Mouse (Mus musculus): ENCODE data around the gene Zxdc. TPM values are rescaled to one million over a fixed set of nuclear protein-coding genes. Genes with fewer than 3 reads are reported as not detected.

Gene Zxdc
- polyA plus RNA-seq, 1 experiment = 5.1 TPM

DNA sequence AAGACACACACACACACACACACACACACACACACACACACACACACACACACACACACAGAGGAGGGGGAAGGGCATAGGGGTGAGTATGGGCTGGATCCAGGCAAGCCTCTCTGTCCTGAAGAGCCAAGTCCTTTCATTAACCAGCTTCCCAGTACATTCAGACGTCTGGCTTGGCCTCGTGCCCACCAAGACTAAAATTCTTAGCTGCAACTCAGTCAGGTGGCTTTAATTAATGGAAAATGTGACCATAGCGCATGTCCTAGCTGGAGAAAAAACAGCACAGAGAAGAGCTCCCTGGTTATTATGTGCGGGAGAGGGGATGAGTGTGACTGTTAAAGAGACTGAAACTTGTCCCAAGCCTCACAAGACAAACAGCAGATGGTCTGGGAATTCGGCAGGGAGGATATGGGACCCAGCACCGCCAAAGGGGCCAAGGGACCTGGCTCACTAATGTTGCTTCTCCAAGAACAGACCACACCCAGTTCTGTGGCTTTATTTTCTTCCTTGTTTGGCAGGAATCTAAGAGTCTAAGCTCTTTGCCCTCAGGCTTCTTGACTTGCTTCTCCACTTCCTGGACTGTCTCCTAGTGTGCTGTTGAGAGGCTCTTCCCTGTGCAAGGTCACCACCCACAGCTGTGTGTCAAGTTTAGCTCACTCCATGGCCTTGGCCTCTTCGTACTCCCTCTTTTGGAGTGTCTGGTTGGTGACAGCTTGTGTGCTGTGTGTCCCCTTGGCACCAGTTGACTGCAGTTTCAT is 9.1 kb upstream of the Zxdc start:
- Histone ChIP-seq H3K27ac (ENCODE audit: control insufficient read depth, insufficient read depth, low read depth, low read length, poor library complexity) (no peak overlapping the region), H3K4me1 (ENCODE audit: control insufficient read depth, insufficient read depth, low read length) (no peaks in the 10 kb centered on the region; the same call in 1 of the 2 replicates), H3K4me3 (replicated peaks; ENCODE audit: control insufficient read depth, low read depth, low read length) (no peak overlapping the region)
- WGBS = 56% methylated on average over 7 of the region's 7 CpGs
- TF ChIP-seq POLR2A (IDR thresholded peaks at IDR 0.05; ENCODE audit: borderline replicate concordance, control insufficient read depth, low read depth, low read length) (no peak), CTCF (IDR thresholded peaks at IDR 0.05; ENCODE audit: control insufficient read depth, insufficient read depth, low read length) (no peak)

GRCm38 (mm10) chr6:90360922-90361614 is 8.2 kb upstream of the Zxdc start:
- TF ChIP-seq POLR2A (IDR thresholded peaks at IDR 0.05; ENCODE audit: borderline replicate concordance, control insufficient read depth, low read depth, low read length) = no peak
- no peak for TF ChIP-seq CTCF (IDR thresholded peaks at IDR 0.05; ENCODE audit: control insufficient read depth, insufficient read depth, low read length)
- no peak overlapping the region for H3K4me3 ChIP-seq (replicated peaks; ENCODE audit: control insufficient read depth, low read depth, low read length)
- 74% methylated on average over 6 of the region's 6 CpGs for WGBS
- no peak overlapping the region for H3K27ac ChIP-seq (ENCODE audit: control insufficient read depth, insufficient read depth, low read depth, low read length, poor library complexity)
- H3K4me1 ChIP-seq (ENCODE audit: control insufficient read depth, insufficient read depth, low read length) = no peaks in the 10 kb centered on the region; the same call in 1 of the 2 replicates

- H3K27ac ChIP-seq (ENCODE audit: control insufficient read depth, insufficient read depth, low read depth, low read length, poor library complexity) = no peak overlapping the region
- no peak overlapping the region for H3K4me3 ChIP-seq (replicated peaks; ENCODE audit: control insufficient read depth, low read depth, low read length)
- WGBS = 83% methylated on average over 5 of the region's 5 CpGs
- no peaks in the 10 kb centered on the region; the same call in 1 of the 2 replicates for H3K4me1 ChIP-seq (ENCODE audit: control insufficient read depth, insufficient read depth, low read length)
- TF ChIP-seq POLR2A (IDR thresholded peaks at IDR 0.05; ENCODE audit: borderline replicate concordance, control insufficient read depth, low read depth, low read length) = no peak
- TF ChIP-seq CTCF (IDR thresholded peaks at IDR 0.05; ENCODE audit: control insufficient read depth, insufficient read depth, low read length) = no peak
Measured at GRCm38 (mm10) chr6:90363301-90363700, 6.0 kb upstream of the Zxdc start.

DNA sequence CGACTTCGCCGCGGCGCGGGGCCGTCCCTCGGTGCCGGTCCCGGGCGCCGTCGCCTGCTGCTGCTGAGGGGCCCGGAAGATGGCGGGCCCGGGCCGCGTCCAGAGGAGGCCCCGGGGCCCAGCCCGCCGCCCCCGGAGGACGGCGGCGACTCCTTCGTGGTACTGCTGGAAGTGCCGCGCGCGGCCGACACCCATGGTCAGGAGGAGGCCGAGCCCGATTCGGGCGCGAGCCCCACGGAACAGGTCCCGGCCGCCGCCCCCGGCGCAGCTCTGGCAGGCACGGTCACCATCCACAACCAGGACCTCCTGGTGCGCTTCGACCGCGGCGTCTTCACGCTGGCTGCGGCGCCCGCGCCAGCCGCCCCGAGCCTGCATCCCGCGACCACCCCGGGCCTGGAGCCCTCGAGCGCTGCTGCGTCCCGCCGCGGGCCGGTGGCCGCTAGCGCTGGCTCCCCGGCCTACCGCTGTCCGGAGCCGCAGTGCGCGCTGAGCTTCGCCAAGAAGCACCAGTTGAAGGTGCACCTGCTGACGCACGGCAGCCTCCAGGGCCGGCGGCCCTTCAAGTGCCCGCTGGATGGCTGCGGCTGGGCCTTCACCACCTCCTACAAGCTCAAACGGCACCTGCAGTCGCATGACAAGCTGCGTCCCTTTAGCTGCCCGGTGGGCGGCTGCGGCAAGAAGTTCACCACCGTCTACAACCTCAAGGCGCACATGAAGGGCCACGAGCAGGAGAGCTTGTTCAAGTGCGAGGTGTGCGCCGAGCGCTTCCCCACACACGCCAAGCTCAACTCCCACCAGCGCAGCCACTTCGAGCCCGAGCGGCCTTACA is 647 bp downstream of the Zxdc start:
- Histone ChIP-seq H3K4me3 (replicated peaks; ENCODE audit: control insufficient read depth, low read depth, low read length) (peak overlapping the region; percentile 71), H3K4me1 (ENCODE audit: control insufficient read depth, insufficient read depth, low read length) (peaks cover 3% of the 10 kb centered on the region), H3K27ac (ENCODE audit: control insufficient read depth, insufficient read depth, low read depth, low read length, poor library complexity) (peak overlapping the region; percentile 86)
- WGBS = under 1% methylated on average over 94 of the region's 98 CpGs
- no peak for TF ChIP-seq CTCF (IDR thresholded peaks at IDR 0.05; ENCODE audit: control insufficient read depth, insufficient read depth, low read length)
- 0 out of 2 replicates have a peak, but pooled peaks have one; percentile 22 for TF ChIP-seq POLR2A (IDR thresholded peaks at IDR 0.05; ENCODE audit: borderline replicate concordance, control insufficient read depth, low read depth, low read length)

DNA sequence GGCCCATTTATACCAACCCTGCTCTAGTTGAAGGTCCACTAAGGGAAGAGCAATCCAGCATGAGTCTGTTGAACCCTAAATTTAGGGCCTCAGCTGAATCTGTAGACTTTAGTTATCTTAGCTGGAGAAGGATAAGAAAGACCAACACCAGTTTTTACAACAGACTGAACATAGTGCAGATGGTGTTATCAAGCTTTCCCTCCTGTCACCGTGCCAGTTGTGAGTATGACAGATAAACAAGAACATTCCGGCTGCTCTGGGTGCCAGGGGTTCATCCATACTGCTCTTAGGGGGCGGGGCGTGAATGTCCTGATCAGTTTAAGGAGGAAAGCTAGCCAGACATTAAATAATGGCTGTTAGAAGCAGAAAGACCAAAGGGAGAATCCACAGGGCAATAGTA is 5.4 kb downstream of the Zxdc start:
- 59% methylated on average over 4 of the region's 4 CpGs for WGBS
- no peak overlapping the region for H3K27ac ChIP-seq (ENCODE audit: control insufficient read depth, insufficient read depth, low read depth, low read length, poor library complexity)
- H3K4me1 ChIP-seq (ENCODE audit: control insufficient read depth, insufficient read depth, low read length) = peaks cover 3% of the 10 kb centered on the region

DNA sequence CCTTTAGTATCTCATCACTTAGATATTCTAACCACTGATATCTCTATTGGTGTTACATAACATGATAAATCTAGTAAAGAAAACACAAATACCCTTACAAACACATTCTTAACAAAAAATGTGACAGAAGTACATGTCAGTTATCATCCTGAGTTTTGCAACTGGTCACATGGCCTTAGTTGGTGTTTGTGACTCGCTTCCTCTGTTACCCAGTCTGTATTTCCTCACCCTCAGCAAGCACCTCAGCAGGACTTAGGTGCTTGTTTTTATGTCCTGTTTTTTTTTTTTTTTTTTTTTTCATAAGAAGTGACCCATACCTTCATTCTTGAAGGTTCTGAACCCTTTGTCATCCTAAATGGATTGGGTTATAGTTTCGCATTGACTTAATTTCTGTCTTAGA is 8.4 kb downstream of the Zxdc start:
- Histone ChIP-seq H3K27ac (ENCODE audit: control insufficient read depth, insufficient read depth, low read depth, low read length, poor library complexity) (no peak overlapping the region), H3K4me1 (ENCODE audit: control insufficient read depth, insufficient read depth, low read length) (no peaks in the 10 kb centered on the region; the same call in 1 of the 2 replicates), H3K4me3 (replicated peaks; ENCODE audit: control insufficient read depth, low read depth, low read length) (no peak overlapping the region)
- WGBS = 69% methylated on average over 2 of the region's 2 CpGs
- TF ChIP-seq CTCF (IDR thresholded peaks at IDR 0.05; ENCODE audit: control insufficient read depth, insufficient read depth, low read length) (no peak), POLR2A (IDR thresholded peaks at IDR 0.05; ENCODE audit: borderline replicate concordance, control insufficient read depth, low read depth, low read length) (no peak)

More for the DNA sequence above, 5.4 kb downstream of the Zxdc start:
- H3K4me3 ChIP-seq (replicated peaks; ENCODE audit: control insufficient read depth, low read depth, low read length) = no peak overlapping the region
- TF ChIP-seq POLR2A (IDR thresholded peaks at IDR 0.05; ENCODE audit: borderline replicate concordance, control insufficient read depth, low read depth, low read length) (no peak), CTCF (IDR thresholded peaks at IDR 0.05; ENCODE audit: control insufficient read depth, insufficient read depth, low read length) (no peak)

DNA sequence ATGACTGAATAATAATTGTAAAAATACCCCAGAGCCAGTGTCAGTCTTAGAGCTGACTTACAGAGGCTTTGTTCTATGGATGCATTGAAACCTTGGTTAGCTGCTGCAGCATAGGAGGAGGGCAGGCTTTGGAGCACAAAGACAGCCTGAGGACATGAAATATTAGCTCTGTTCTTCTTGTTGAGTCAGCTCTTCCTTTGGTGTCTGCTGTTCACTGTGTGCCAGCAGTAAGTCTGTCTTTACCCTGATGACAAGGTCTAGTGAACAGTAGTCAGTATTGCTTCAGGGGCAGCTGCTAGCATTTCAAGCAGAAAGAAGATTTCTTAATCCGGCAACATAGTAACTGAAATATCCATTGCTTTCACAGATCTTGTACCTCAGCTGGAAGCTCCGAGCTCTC is 12.2 kb downstream of the Zxdc start:
- Histone ChIP-seq H3K4me3 (replicated peaks; ENCODE audit: control insufficient read depth, low read depth, low read length) (no peak overlapping the region), H3K27ac (ENCODE audit: control insufficient read depth, insufficient read depth, low read depth, low read length, poor library complexity) (no peak overlapping the region), H3K4me1 (ENCODE audit: control insufficient read depth, insufficient read depth, low read length) (no peaks in the 10 kb centered on the region; the same call in 1 of the 2 replicates)
- WGBS = 74% methylated on average over 2 of the region's 2 CpGs
- no peak for TF ChIP-seq CTCF (IDR thresholded peaks at IDR 0.05; ENCODE audit: control insufficient read depth, insufficient read depth, low read length)
- no peak for TF ChIP-seq POLR2A (IDR thresholded peaks at IDR 0.05; ENCODE audit: borderline replicate concordance, control insufficient read depth, low read depth, low read length)

DNA sequence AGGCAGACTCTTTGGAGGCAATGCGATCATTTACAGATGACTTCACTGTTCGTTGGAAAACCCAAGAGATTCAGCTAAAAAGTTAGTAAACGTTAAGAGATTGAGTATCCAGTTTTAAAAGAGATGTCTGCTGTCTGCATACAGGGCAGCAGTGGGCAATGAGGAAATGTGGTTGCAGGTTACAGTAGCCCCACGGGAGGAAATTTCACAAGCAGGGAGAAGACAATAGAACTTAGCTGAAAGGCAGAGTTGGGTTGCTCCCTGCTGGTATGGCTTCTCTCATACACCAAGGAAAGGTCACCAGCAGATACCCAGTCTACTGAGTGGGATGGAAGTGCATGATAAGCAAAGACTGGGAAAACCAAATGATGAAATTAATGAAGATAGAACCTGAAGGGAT is 21.3 kb downstream of the Zxdc start:
- Histone ChIP-seq H3K4me3 (replicated peaks; ENCODE audit: control insufficient read depth, low read depth, low read length) (no peak overlapping the region), H3K4me1 (ENCODE audit: control insufficient read depth, insufficient read depth, low read length) (no peaks in the 10 kb centered on the region; the same call in none of the 2 replicates), H3K27ac (ENCODE audit: control insufficient read depth, insufficient read depth, low read depth, low read length, poor library complexity) (no peak overlapping the region)
- TF ChIP-seq CTCF (IDR thresholded peaks at IDR 0.05; ENCODE audit: control insufficient read depth, insufficient read depth, low read length) = no peak
- no peak for TF ChIP-seq POLR2A (IDR thresholded peaks at IDR 0.05; ENCODE audit: borderline replicate concordance, control insufficient read depth, low read depth, low read length)
- WGBS = 54% methylated on average over 4 of the region's 4 CpGs
